Mouse (Mus musculus) retina, embryonic 14.5 days (tissue): ENCODE measurements at regions not wholly inside any gene's neighbourhood (a gene's known extent, or its start where the extent isn't known, plus 50 kb on each side); places are given as distances from the start of the nearest gene placed in this dataset.
A peak's percentile ranks its signal among the peaks of the same experiment; 100 is the strongest.

Source experiments
- DNase-seq: peaks from one replicate; pipeline ENCODE4 v3.0.0-alpha.2; 2015; ENCODE audit warnings: low spot score

GRCm38 (mm10) chr3:71096071-71096470 is 1088.7 kb downstream of the Otol1 start:
- DNase-seq: peak; percentile 6

- peak; percentile 30 for DNase-seq
Measured at GRCm38 (mm10) chr3:71103550-71103949, 1096.1 kb downstream of the Otol1 start.

- DNase-seq: no peak
Measured at GRCm38 (mm10) chr3:71145262-71145661, 1137.8 kb downstream of the Otol1 start.
